Mouse (Mus musculus): ENCODE measurements around the gene Syne3.

- TF ChIP-seq POLR2A (IDR thresholded peaks at IDR 0.05; ENCODE audit: control insufficient read depth, extremely low read depth, insufficient read depth, low read length, poor library complexity) (no peak), CTCF (IDR thresholded peaks at IDR 0.05; ENCODE audit: borderline replicate concordance, control insufficient read depth, extremely low read depth, insufficient read depth, low read length, poor library complexity) (no peak)
These were observed 49.2 kb downstream of the Syne3 start for GRCm38 (mm10) chr12:104960421-104960820.

All from thymus, adult 2 months (tissue).